Mouse (Mus musculus) cortical plate, adult 2 months (tissue): ENCODE results near the gene Rnf167. TPM values are rescaled to one million over a fixed set of nuclear protein-coding genes. Genes with fewer than 3 reads are reported as not detected.

Source experiments
- H3K27ac ChIP-seq: fragments of 200-500 bp; 2 replicates; pipeline ENCODE4 v1.5.1; 2012; ENCODE audit warnings: low read length, control low read depth, inconsistent platforms; ENCODE audit not compliant: insufficient read depth
- H3K4me1 ChIP-seq: fragments of 200-500 bp; 2 replicates; pipeline ENCODE4 v1.6.1; 2011; ENCODE audit warnings: low read length; ENCODE audit not compliant: control insufficient read depth, insufficient read depth
- H3K4me3 ChIP-seq: fragments of 200-500 bp; 2 replicates; pipeline ENCODE4 v1.5.1; 2011; ENCODE audit warnings: mild to moderate bottlenecking, low read length, control low read depth; ENCODE audit not compliant: insufficient read depth
- CTCF ChIP-seq: fragments of 200-500 bp; IDR thresholded peaks from 2 replicates; pipeline ENCODE4 v1.5.1; 2011; ENCODE audit warnings: mild to moderate bottlenecking, control low read depth, low read length; ENCODE audit not compliant: insufficient read depth; ENCODE audit errors: extremely low read depth
- POLR2A ChIP-seq: fragments of 200-500 bp; IDR thresholded peaks from 2 replicates; pipeline ENCODE4 v1.6.1; 2011; ENCODE audit warnings: mild to moderate bottlenecking, low read length, control low read depth; ENCODE audit not compliant: insufficient read depth; ENCODE audit errors: extremely low read depth
- polyA plus RNA-seq: library from polyadenylated mRNA; depleted of rRNA; stranded (reverse); fragments of >200 nt; gene quantifications from 2 replicates; pipeline ENCODE4 v1.2.3, GENCODE M21; 2012; rRNA removed

Rnf167 gene
- polyA plus RNA-seq, 1 experiment = 124 TPM

- peak overlapping the region; percentile 87 for H3K27ac ChIP-seq
- H3K4me1 ChIP-seq = peaks cover 2% of the 10 kb centered on the region; the same call in 1 of the 2 replicates
- H3K4me3 ChIP-seq = peak overlapping the region; percentile 84
- TF ChIP-seq CTCF (no peak), POLR2A (no peak)
Observed at GRCm38 (mm10) chr11:70700613-70701012, 53.6 kb downstream of the Rnf167 start.

Other genes with a start within 250 kb of the Rnf167 start
- 19.0 and 20.2 TPM in 2 replicates for gene Pelp1, start 237.2 kb upstream of the Rnf167 start, polyA plus RNA-seq
- gene Arrb2, start 214.6 kb upstream of the Rnf167 start, polyA plus RNA-seq = 58.1 and 61.5 TPM in 2 replicates
- 14.8 and 15.4 TPM in 2 replicates for gene Med11, start 195.3 kb upstream of the Rnf167 start, polyA plus RNA-seq
- gene Zmynd15, start 187.8 kb upstream of the Rnf167 start, polyA plus RNA-seq = 0.44 and 0.47 TPM in 2 replicates
- 1.7 and 2.4 TPM in 2 replicates for gene Cxcl16, start 187.3 kb upstream of the Rnf167 start, polyA plus RNA-seq
- 0.44 and 0.95 TPM in 2 replicates for gene Tm4sf5, start 142.0 kb upstream of the Rnf167 start, polyA plus RNA-seq
- gene Vmo1, start 132.6 kb upstream of the Rnf167 start, polyA plus RNA-seq = 0.23 and 0.34 TPM in 2 replicates
- not detected in 2 replicates for gene Gltpd2, start 128.0 kb upstream of the Rnf167 start, polyA plus RNA-seq
- 240 and 248 TPM in 2 replicates for gene Psmb6, start 121.9 kb upstream of the Rnf167 start, polyA plus RNA-seq
- gene Gm40193, start 114.3 kb upstream of the Rnf167 start, polyA plus RNA-seq = not detected in 2 replicates
- gene Pld2, start 107.2 kb upstream of the Rnf167 start, polyA plus RNA-seq = 21.4 and 24.4 TPM in 2 replicates
- 318 and 325 TPM in 2 replicates for gene Mink1, start 84.4 kb upstream of the Rnf167 start, polyA plus RNA-seq
- gene 4930544D05Rik, start 31.4 kb upstream of the Rnf167 start, polyA plus RNA-seq = not detected in 2 replicates
- 0.19 and 0.27 TPM in 2 replicates for gene Chrne, start 28.0 kb upstream of the Rnf167 start, polyA plus RNA-seq
- gene Gp1ba, start 8.1 kb upstream of the Rnf167 start, polyA plus RNA-seq = not detected in 2 replicates
- gene Slc25a11, start 244 bp downstream of the Rnf167 start, polyA plus RNA-seq = 139 and 143 TPM in 2 replicates
- gene Pfn1, start 7.4 kb downstream of the Rnf167 start, polyA plus RNA-seq = 270 and 277 TPM in 2 replicates
- 26.4 and 26.6 TPM in 2 replicates for gene Eno3, start 10.0 kb downstream of the Rnf167 start, polyA plus RNA-seq
- gene Spag7, start 22.2 kb downstream of the Rnf167 start, polyA plus RNA-seq = 74.5 and 81.9 TPM in 2 replicates
- 126 and 138 TPM in 2 replicates for gene Camta2, start 40.9 kb downstream of the Rnf167 start, polyA plus RNA-seq
- 4.8 and 5.2 TPM in 2 replicates for gene Inca1, start 52.9 kb downstream of the Rnf167 start, polyA plus RNA-seq
- gene Kif1c, start 53.3 kb downstream of the Rnf167 start, polyA plus RNA-seq = 51.2 and 53.7 TPM in 2 replicates
- 8.0 and 8.9 TPM in 2 replicates for gene Zfp3, start 117.0 kb downstream of the Rnf167 start, polyA plus RNA-seq
- 0.11 and 0.15 TPM in 2 replicates for gene Scimp, start 165.4 kb downstream of the Rnf167 start, polyA plus RNA-seq
- 40.7 and 41.7 TPM in 2 replicates for gene Rabep1, start 197.5 kb downstream of the Rnf167 start, polyA plus RNA-seq